Mouse (Mus musculus) granulocyte monocyte progenitor cell, adult 5-6 weeks (primary cell): Measurements from ENCODE around the gene H6pd. TPM values are rescaled to one million over a fixed set of nuclear protein-coding genes. Genes with fewer than 3 reads are reported as not detected.

ENCODE experiments used
- ATAC-seq: replicated peaks from 2 replicates; pipeline ENCODE4 v1.8.0; 2016; ENCODE audit warnings: mild to moderate bottlenecking, moderate TSS enrichment, inconsistent platforms; ENCODE audit not compliant: poor library complexity, severe bottlenecking
- total RNA-seq, 2 experiments: library from RNA; stranded (forward) in 1 of 2; stranded (reverse) in 1 of 2; fragments of 200-712, 200-1000 nt in 1 of 2; fragments of >200 nt in 1 of 2; fragmentation: Nextera tagmentation in 1 of 2; gene quantifications; 2 replicates each; pipeline ENCODE4 v1.2.3; 2014 to 2017

The H6pd gene
- total RNA-seq, 2 experiments from 2014 or later = 15.3 to 28.8 TPM

GRCm38 (mm10) chr4:149953621-149954481, 55.0 kb downstream of the H6pd start:
- ATAC-seq = no peak

GRCm38 (mm10) chr4:149952201-149952600, 56.6 kb downstream of the H6pd start:
- ATAC-seq = no peak

GRCm38 (mm10) chr4:149951201-149951600, 57.6 kb downstream of the H6pd start:
- ATAC-seq = peak; percentile 45

- ATAC-seq = no peak
Measured at GRCm38 (mm10) chr4:149949691-149950090, 59.1 kb downstream of the H6pd start.

- no peak for ATAC-seq
Measured at GRCm38 (mm10) chr4:149948119-149948518, 60.7 kb downstream of the H6pd start.

GRCm38 (mm10) chr4:149947396-149947795, 61.4 kb downstream of the H6pd start:
- no peak for ATAC-seq

GRCm38 (mm10) chr4:149945194-149945593, 63.6 kb downstream of the H6pd start:
- ATAC-seq = no peak

GRCm38 (mm10) chr4:149944214-149944613, 64.6 kb downstream of the H6pd start:
- no peak for ATAC-seq

GRCm38 (mm10) chr4:149942831-149943741, 65.7 kb downstream of the H6pd start:
- no peak for ATAC-seq

GRCm38 (mm10) chr4:149941067-149941755, 67.6 kb downstream of the H6pd start:
- ATAC-seq = peak; percentile 58

GRCm38 (mm10) chr4:149938701-149939100, 70.1 kb downstream of the H6pd start:
- ATAC-seq = no peak

GRCm38 (mm10) chr4:149936921-149937320, 71.9 kb downstream of the H6pd start:
- no peak for ATAC-seq

- ATAC-seq = no peak
Measured at GRCm38 (mm10) chr4:149935470-149935869, 73.4 kb downstream of the H6pd start.

- no peak for ATAC-seq
Measured at GRCm38 (mm10) chr4:149933519-149934245, 75.1 kb downstream of the H6pd start.

- no peak for ATAC-seq
Measured at GRCm38 (mm10) chr4:149933025-149933424, 75.8 kb downstream of the H6pd start.

GRCm38 (mm10) chr4:149932108-149932815, 76.6 kb downstream of the H6pd start:
- no peak for ATAC-seq

- no peak for ATAC-seq
Measured at GRCm38 (mm10) chr4:149930755-149931154, 78.1 kb downstream of the H6pd start.
